Mouse (Mus musculus) G1E (cell line): ENCODE measurements at regions not wholly inside any gene's neighbourhood (a gene's known extent, or its start where the extent isn't known, plus 50 kb on each side); places are given as distances from the start of the nearest gene placed in this dataset.

ENCODE experiments used
- CTCF ChIP-seq: IDR thresholded peaks from 2 replicates; pipeline ENCODE4 v1.5.1; 2012; ENCODE audit warnings: low read depth, low read length, inconsistent platforms, mixed read lengths
- GATA1 ChIP-seq: IDR thresholded peaks from 2 replicates; pipeline ENCODE4 v1.6.1; 2012; ENCODE audit warnings: borderline replicate concordance, low read length, inconsistent platforms, mixed read lengths
- GATA2 ChIP-seq: IDR thresholded peaks from 2 replicates; pipeline ENCODE4 v1.6.1; 2012; ENCODE audit warnings: low read depth, low read length, inconsistent platforms, borderline replicate concordance
- POLR2AphosphoS5 ChIP-seq: IDR thresholded peaks from 2 replicates; pipeline ENCODE4 v1.6.1; 2012; ENCODE audit warnings: low read depth, low read length, inconsistent platforms; ENCODE audit not compliant: insufficient replicate concordance
- TAL1 ChIP-seq: conservative IDR thresholded peaks from 2 replicates; pipeline ENCODE4 v1.6.1; 2012; ENCODE audit warnings: low read depth, low read length, inconsistent platforms, mixed read lengths

GRCm38 (mm10) chr10:111779956-111780355 lies 192.5 kb upstream of the Krr1 start:
- TF ChIP-seq TAL1 (no peak), CTCF (no peak), GATA2 (no peak), GATA1 (no peak), POLR2AphosphoS5 (no peak)
